Mouse (Mus musculus): Measurements from ENCODE around the gene Otulin.

The Otulin gene

DNA sequence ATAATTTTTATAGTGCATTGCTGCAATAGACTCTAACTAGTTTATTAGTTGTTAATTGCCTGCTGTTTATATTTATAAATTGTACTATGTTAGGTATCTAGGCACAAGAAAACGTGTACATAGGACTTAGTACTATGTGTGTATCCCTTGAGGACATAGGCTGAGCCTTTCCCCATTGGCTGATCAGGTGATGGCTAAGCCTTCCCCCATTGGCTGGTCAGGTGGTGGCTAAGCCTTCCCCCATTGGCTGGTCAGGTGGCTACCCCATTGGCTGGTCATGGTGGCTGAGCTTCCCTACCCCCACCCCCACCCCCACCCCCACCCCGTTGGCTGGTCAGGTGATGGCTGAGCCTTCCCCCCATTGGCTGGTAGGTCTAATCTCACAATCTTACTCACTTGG is 50.6 kb downstream of the Otulin start:
- no peak for DNase-seq (ENCODE audit: low spot score in 2 of 2)

DNA sequence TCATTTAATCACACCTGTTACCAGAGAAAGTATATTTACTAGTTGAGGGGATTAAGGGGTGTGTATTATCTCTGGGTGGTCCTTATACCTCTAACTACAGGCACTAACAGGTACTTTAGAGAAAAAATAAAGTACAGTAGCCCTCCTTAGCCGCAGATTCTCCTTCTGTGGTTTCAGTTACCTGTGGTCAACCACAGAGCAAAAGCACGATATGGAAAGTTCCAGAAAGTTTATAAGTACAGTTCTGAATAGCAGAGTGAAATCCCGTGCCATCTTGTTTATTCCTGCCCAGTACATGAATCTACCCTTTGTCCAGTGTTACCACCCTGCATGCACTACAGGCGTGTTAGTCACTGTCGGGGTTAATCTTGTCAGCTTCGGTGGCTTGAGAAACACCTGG is 51.6 kb downstream of the Otulin start:
- no peak for DNase-seq (ENCODE audit: low spot score in 2 of 2)

DNA sequence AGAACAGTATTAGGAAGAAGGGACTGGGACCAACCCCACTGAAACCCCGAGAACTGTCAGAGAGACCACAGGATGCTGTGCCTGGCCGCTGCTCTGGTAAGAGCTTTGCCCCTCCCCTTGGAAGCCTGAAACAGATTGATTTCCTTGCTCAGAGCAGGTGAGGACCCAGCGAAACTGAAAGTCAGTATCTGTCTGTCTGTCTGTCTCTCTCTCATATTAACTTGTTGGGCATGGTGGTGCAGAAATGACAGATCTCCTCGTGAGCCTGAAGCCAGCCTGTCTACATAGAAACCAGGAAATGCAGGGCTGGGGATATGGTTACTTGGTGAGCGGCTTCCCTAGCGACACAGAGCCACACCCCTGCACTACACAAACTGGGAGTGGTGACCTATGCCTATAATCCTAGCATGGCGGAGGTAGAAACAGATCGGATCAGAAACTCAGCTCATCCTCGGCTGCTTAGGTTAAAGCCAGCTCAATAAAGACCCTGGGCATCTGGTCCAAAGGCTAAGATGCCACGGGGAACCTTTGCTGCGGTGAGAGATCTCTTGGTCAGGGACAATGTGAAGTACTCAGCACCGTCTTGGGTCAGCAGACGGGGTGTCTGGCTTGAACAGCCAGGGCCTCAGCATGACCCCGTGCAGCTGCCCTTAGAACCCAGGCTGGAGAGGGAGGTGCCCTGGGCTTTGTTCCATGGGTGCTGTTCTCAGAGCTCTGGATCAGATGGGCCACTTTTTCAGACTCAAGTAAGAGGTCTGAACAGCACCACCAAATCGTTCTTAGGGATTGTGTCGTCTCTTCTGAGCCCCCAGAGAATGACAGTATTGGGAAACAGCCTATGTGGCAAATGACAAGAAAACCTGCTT is 52.3 kb downstream of the Otulin start:
- no peak for DNase-seq (ENCODE audit: low spot score in 2 of 2)

DNA sequence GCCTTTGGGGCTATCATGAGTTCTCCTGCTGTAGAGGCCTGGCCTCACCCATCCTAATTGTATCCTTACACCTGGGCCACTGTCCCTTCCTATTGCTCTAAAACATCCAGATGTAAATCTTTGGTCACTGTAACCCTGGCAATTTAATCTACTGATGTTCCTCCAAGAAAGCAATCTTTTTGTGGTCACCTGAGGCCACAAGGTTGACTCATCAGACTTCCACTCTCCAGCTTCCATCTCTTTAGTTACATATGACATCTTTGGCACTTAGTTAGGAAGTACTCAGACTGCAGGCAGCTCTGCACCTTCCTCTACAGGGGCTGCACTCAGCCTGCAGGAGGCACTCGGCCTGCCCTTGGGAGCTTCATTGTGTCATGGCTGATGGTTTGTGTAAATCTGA is 53.6 kb downstream of the Otulin start:
- DNase-seq (ENCODE audit: low spot score in 2 of 2) = no peak

DNA sequence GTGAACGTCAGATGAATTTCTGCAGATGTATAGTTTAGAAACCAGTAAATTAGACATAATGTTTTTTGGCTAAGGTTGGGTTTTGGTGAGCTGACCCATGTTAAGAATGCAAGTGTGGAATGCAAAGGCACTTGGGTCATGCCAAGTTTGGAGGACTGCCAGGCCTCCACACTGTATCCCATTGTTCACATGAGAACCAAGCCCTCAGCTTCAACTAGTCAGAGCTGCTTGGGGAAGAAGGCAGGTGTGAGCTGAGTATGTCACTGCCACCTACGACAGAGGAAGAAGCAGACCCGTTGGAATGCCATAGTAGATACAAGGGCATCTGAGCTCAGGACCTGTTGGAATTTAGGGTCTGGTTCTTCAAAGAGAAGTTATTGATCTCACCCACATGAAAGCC is 54.6 kb downstream of the Otulin start:
- peak in 1 of 2 experiments; percentile 57 for DNase-seq (ENCODE audit: low spot score in 2 of 2)

DNA sequence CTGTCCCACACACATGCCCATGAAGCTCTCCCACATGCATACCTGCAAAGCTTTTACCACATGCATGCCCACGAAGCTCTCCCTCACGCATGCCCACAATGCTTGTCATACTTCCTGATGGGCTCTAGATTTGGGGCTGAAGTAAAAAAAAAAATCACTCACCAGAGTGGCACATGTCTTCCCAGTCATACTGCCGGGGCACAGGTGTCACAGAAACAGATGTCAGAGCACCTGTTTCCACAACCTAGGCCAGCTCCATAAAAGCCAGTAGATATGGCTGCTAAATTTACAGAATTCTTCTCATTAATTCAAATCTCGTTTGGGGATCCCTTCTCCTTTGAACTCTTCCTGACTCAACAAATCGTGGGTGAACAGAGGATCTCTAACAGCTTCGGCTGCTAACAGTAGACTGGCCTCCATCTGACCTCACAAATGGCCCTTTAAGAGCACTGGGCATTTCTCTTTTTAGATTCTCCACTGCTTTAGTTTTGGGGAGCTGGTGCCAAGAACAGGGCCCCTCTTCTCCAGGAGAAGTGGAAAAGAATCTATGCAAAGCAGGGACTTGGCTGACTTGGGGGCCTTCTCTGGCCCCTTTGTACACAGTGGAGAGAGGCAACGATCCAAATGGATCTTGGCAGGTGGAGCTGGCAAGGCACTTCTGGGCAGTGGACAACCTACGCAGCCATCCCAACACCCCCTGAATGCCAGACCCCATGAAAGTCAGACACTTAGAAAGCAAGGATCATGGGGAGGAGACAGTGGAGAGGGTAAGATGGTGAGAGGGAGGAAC is 55.3 kb downstream of the Otulin start:
- peak in 1 of 2 experiments; percentile 33 for DNase-seq (ENCODE audit: low spot score in 2 of 2)

DNA sequence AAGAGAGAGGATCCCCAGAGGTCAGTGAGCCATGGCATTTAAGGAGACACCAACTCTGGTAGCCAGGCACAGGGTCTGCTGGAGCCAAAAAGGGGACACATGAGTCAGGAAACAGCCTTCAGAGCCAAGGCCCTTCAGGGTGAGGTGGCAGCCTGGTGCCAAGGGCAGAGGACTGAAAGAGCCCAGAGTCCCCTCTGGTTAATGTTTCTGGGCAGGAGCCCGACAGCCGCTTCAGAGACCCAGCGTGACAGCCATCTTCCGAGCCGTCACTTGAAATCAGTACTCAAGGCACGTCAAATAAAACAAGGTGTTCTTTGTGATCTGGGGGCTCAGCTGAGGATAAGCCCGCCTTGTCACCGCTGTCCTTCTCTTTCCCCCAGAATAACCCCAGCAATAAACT is 59.3 kb downstream of the Otulin start:
- DNase-seq (ENCODE audit: low spot score in 2 of 2) = peak; percentile 75 to 79

DNA sequence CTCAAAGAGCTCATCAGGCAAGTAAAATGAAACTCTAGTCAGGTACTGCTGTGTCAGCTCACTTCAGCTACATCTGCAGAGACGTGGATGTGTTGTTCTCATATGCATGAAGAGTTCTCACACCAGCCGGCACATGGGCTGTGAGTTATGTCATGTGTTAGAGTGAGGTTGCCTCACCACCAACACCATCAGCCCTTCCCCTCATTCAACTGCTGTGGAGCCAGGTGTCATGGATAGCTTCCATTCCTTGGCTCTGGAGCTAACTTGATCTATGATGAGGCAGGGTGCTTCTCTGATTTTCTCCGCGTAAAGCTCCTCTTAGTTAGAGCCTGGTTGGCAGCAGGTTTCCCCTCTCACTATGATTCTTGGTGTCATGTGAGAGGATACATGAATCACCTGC is 60.1 kb downstream of the Otulin start:
- no peak for DNase-seq (ENCODE audit: low spot score in 2 of 2)

DNA sequence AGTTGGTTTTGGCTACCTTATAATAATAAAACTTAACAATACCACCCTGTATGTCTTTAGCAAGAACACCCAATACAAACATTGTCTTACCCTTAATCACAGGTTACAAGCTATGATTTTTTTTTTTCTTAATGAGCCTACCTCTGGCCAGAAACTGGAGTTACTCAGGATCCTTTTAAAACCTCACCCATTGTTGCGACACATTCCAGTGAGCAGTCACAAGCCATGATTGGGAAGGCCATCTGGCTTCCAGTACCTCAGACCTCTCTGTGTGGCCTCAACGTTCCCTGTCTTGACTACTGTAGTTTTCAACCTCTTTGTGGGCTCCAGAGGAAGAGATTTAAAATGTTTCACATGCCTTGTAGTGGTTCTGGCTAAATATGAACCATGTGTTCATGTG is 60.6 kb downstream of the Otulin start:
- DNase-seq (ENCODE audit: low spot score in 2 of 2) = no peak

DNA sequence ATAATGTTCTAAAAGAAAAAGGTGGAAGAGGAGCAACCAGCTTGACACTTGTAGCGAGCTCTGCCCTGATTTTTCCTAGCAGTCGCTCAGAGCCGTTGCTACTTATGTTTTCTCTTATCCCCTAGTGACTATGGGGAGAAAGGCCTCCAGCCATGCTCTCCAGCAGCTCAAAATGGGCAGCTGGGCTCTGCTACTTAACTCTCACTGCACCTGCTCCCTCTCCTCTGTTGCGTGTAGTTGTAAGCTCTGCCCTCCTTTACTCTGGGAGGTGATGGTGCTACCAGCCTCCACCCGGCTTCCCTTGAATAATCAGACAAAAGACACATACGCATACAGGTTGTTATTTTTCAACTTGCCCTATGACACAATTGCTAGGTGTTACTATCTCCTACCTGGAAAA is 62.1 kb downstream of the Otulin start:
- DNase-seq (ENCODE audit: low spot score in 2 of 2) = no peak

DNA sequence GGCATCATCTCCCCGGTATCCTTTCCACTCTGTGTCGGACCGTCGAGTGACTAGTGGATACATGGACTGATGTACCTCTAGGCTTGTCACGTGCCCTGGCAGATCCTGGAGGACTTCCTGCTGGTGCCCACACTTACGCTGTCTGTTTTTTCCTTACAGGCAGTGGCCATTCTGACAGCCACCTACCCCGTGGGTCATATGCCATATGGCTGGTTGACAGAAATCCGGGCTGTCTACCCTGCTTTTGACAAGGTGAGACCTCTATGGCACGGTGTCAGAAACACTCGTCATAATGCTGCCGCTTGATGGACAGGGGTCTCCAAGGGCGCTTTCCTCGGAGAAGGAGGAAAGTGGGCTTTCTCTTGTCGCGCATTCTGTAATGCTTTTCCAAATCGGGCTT is 63.1 kb downstream of the Otulin start:
- DNase-seq (ENCODE audit: low spot score in 2 of 2) = no peak

DNA sequence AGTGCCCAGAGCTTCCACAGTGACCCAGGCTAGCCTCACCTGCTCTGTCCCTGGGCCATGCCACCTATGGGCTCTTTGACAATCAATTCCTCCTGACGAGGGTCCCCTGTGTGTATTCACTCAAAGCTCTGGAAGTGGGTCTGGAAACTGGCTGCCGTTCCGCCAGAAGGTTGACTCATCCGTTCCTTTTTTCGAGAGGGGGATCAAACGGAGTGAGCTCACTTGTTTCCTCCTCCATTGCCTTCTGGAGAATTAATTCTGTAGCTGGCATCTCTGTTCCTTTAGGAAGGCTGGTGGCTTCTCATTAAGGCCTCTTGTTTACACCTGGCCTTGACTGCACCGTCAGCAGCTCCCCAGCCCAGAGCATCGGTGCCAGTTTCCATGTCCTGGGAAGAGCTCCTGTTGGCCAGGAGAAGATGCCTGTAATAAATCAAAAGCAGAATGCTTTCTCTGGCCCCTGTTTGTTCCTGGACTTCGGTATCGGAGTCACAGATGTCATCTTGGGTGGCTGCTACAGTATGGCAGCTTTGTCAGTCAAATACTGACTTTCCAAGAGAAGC is 64.8 kb downstream of the Otulin start:
- DNase-seq (ENCODE audit: low spot score in 2 of 2) = no peak

DNA sequence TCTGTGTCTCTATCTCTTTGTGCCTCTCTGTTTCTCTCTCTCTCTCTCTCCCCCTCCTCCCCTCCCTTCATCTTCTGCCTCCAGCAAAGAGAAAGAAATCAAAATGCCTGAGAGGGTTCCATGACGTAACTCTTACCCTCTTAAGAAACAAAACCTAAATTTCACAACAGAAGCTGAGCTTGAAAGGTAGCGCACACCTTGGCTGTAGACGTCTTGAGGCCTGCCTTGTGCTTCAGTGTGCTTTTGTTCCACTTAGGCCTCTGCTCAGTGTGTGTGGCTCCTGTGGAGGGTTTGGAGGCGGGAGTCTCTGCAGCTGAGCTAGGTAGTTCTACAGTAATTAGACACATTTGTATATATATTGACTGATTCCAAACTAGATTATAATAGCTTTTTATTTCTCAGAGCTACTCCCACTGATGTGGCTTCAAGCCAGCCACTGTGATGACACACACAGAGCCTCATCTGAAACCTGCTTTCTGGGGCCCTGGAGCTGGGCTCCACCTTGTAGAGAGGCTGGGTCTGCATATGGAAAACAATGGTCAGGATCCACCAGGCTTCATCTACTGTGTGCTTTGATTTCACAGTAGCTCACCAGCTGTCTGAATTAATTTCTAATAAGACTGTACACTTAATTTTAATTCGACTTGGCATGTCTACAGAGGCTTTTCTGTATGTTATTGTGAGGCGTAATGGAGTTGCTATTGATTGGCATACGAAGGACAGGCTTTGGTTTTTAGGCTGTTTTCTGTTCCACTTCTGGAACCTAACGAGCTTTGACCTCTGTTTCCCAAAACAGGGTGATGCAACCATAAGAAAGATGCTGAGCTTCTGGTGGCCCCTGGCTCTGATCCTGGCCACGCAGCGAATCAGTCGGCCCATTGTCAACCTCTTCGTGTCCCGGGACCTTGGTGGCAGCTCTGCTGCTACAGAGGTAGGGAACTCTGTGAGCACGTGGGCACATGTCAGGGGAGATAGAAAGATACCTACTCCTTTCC is 66.1 kb downstream of the Otulin start:
- DNase-seq (ENCODE audit: low spot score in 2 of 2) = no peak

DNA sequence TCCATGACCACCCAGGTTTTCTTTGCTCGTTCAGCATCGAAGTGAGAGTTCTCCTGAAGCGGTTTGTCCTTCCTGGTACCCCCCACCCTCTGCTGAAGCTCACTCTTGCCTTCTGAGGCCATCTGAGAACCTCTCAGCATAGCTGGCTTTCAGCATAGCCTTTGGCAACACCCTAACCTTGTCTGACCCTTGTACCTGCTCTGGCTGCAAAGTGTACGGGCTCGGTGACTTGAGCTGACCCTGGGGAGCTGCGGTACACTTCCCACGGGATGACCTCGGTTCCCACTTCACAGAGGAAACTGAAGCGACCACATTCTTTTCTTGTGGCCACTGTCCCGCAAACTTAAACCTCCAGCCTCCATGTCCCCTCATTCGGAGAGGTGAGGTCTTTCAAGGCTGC is 70.2 kb downstream of the Otulin start:
- no peak for DNase-seq (ENCODE audit: low spot score in 2 of 2)

DNA sequence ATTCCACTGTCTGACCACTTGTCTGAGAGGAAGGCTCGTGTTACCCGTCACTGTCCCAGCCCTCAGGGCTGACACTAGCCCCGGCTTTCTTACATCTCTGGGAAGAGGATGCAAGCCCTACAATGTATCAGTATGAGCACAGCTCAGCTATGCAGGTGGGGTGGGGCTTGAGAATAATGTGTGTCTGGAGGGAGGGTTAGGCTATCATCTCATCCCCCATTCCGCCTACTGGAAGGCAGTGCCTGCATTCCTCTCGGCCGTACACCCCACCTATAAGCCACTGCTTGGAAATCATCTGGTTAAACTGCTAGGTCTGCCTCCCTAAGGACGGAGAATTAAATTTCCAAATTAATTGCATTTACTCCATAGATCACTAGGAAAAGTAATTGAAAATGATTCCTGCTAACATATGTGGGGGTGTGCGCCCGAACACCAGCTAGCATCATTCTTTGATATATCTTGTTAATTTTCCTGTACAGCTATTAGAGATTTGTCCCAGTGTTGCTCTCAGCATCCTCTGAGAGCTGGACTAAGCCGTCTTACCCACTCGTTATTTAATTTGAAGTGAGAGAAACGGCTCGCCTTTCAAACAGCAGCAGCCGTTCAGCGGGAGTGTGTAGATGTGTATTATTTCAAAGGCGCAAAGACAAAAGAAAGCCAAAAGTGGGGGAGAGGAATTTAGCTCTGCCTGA is 71.9 kb downstream of the Otulin start:
- no peak for DNase-seq (ENCODE audit: low spot score in 2 of 2)

DNA sequence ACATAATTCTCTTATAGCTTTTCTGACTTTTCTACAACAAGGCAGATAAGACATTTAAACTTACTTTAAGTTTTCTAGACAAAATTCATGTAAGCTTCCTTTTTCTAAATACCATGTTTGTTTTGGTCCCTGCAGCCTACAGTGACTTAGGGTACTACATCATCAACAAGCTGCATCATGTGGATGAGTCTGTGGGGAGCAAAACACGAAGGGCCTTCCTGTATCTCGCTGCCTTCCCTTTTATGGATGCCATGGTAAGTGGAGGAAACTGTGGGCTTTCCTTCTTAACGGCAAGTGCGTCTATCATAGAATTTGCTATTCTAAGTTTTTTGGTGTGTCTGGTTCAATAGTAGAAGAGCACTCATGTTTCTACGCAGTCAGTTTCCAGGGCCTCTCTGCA is 76.9 kb downstream of the Otulin start:
- no peak for DNase-seq (ENCODE audit: low spot score in 2 of 2)

DNA sequence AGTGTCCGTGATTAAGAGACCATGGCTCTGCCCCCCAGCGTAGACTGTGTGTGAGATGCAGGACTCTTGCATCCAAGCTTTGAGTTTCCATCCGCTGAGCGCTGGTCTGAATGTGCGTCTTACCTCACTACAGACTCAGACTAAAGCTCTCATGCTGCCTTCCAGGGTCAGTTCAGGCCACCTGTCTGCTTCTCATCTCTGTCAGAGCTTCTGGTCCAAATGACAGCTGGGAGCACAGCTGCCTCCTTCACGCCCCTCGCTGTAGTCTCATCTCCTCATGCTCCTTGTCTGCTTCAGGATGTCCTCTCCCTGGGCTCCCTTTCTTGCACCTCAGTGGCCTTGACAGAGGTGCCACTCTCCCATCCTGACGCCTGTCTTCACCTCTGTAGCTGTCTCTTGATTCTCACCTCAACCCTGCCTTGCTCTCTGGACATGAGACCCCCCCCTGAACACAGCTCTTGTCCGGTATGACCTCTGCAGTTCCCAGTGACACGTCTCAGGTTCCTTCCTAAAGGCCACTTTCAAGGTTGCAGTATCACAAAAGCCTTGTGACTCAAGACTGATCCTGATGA is 78.3 kb downstream of the Otulin start:
- peak in 1 of 2 experiments; percentile 42 for DNase-seq (ENCODE audit: low spot score in 2 of 2)

DNA sequence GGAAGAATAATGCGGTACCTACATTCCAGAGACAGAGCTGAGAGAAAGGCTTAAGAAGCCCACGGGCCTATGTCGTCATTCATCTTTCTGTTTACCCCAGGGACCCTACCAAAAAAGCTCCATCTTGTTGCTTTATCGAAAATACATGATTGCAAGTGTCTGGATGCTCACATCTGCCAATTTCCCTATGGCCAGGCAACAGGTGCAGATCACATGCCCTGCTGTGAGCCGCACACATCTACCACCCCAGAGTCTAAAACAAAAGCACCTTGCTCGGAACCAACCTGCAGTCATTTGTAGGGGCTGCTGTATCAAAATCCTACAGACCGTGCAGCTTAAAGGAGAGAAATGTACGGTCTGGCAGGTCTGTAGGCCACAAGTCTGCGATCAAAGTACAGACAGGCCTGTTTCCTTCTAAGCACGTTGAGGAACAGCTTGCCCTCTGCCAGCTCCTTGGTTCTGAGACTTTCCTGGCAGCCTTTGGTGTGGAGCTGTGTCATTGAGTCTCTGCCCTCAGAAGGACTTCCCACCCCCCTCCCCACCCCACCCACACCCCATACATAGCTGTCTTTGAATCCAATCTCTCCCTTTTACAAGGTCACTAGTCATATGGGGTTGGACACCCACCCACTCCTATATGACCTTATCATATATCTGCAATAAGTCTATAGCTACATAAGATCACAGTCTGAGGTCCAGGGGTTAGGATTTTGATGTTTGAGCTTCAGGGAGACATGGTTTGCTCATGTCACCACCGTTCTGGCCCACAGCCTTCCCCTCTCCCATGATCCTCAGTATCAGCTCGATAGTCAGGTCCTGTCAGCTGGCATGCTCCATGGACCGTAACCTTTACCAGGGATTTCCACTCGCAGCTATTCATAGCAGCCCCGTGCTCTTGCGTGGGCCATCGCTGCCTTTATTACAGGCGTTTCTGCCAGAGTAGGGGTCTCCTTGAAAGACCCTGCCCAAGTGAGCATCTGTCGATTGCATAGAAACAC is 79.1 kb downstream of the Otulin start:
- DNase-seq (ENCODE audit: low spot score in 2 of 2) = peak; percentile 42 to 59

DNA sequence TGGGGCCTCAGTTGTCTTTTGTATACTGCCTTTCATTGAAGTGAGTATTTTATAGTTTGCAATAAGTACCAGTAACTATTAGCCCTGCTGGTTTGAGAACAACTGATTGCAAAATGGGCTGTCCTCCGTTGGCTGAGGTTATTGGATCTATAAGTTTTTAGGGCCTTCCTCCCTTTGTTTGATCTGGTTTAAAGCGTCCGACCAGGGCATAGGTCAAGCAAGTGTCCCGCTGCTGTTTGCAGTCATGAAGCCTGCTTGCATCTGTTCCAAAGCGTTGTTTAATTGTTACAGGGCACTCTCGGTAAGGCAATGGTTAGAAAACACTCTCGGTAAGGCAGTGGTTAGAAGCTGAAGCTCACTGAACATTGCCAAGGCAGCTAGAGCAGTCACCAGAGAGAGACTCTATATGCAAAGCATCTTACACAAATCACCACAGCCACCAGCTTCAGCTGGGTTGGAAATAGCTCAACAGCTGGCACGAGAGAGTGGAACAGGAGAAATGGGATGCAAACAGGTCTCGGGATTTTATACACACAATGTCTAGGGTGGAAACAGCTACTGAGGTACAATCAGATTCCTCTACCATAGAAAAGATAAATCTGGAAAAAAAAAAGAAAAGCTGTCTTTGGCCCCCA is 80.0 kb downstream of the Otulin start:
- no peak for DNase-seq (ENCODE audit: low spot score in 2 of 2)
